Mouse (Mus musculus): ENCODE data around the gene Scpep1.
"Not testable (repeated sequence)": the region's sequence is repeated elsewhere in the genome, so short reads cannot be mapped to it uniquely, and the experiment has no call there.

Gene Scpep1

DNA sequence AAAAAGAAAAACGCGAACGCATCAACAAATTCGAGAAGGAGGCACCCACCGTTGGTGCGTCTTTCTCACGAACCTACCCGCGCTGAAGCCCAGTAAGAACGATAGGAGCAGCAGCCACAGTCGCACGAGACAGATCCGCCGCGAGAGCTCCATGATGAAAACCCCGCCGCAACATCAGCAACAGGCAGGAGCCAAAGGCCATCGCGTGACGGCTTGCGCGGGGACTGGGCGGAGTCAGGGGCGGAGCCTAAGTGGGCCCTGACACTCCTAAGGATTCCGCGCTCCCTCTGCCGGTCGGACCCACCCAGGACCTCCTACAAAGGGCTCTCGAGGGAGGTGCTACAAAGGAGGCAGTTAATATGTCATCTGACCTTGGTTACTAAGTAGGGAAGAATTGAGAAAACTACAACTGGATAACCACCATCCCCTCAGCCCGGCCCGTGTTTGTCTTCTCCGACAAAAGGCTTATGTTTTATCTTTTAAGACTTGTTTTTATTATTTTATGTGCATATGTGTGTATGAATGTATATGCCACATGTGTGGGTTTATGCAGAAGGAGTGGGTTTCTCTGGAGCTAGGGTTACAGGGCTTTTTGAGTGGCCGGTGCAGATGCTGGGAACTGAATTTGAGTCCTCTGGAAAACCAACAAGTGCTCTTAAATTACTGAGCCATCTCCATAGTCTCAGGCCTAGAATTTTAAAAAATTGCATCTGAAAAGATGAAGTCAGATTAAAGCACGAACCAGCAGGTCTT is at the start of gene Scpep1:
Scpep1 (minus strand) TSS at position 249 of the 753 bp plus-strand sequence.
- DNase-seq (ENCODE audit: low spot score in 2 of 2) = peak; percentile 92 to 94

GRCm38 (mm10) chr11:89003726-89004125 is 48.5 kb upstream of the Scpep1 start:
- no peak for DNase-seq (ENCODE audit: low spot score in 2 of 2)

DNA sequence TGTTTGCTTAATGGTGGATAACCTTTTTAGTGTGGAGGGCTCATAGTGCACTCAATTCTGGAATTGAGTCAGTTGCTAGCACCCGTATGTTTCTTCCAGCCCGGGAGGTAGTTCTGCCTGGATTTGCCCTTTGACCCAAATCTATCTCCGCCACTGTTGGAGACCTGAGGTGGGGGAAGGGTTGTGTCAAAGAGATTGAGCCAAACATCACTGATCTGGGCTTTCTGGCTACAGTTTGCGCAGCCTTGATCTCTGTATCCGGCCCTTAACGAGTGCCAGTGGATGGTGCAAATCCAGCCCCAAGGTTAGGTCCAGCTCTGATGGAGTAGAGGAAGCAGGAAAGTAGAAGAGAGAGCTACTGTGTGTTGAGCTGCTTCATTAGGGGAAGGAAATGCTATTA is 47.8 kb upstream of the Scpep1 start:
- no peak for DNase-seq (ENCODE audit: low spot score in 2 of 2)

DNA sequence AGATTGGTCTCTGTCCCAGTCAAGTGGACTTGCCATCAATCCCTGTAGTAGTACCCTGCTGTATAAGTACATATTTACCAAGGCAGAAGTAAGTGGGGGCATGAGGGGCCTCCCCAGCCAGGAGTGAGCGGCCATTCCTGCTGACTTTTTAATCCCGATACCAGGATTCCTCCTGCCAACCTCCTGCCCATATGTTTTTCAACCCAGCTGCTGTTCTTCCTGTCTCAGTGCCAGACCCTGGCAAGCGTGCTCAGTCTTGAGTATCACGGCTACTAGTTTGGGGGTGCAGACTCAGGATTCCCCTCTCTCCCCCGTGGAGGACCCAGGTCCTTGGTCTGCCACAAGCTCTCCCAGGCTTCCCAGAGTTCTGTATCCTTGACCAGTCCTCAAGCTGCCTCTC is 47.4 kb upstream of the Scpep1 start:
- no peak for DNase-seq (ENCODE audit: low spot score in 2 of 2)

DNA sequence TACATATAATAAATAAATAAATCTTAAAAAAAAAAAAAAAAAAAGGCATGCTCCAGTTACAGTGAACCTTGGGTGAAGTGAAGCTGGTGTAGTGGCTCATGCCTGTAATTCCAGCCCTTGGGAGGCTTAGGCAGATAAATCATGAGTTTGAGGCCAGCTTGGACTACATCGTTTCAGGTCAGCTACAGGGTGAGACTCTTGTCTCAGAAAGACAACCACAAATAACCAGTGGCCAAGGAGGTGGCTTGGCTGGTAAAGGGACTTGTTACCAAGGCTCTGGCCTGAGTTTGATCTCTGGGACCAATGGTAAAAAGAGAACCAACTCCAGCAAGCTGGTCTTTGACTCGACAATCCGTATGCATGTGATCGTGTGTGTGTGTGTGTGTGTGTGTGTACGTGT is 46.8 kb upstream of the Scpep1 start:
- DNase-seq (ENCODE audit: low spot score in 2 of 2) = no peak

- DNase-seq (ENCODE audit: low spot score in 2 of 2) = no peak
Observed at GRCm38 (mm10) chr11:89001569-89001968, 46.3 kb upstream of the Scpep1 start.

- DNase-seq (ENCODE audit: low spot score in 2 of 2) = no peak
Observed at GRCm38 (mm10) chr11:89000527-89000819, 45.2 kb upstream of the Scpep1 start.

DNA sequence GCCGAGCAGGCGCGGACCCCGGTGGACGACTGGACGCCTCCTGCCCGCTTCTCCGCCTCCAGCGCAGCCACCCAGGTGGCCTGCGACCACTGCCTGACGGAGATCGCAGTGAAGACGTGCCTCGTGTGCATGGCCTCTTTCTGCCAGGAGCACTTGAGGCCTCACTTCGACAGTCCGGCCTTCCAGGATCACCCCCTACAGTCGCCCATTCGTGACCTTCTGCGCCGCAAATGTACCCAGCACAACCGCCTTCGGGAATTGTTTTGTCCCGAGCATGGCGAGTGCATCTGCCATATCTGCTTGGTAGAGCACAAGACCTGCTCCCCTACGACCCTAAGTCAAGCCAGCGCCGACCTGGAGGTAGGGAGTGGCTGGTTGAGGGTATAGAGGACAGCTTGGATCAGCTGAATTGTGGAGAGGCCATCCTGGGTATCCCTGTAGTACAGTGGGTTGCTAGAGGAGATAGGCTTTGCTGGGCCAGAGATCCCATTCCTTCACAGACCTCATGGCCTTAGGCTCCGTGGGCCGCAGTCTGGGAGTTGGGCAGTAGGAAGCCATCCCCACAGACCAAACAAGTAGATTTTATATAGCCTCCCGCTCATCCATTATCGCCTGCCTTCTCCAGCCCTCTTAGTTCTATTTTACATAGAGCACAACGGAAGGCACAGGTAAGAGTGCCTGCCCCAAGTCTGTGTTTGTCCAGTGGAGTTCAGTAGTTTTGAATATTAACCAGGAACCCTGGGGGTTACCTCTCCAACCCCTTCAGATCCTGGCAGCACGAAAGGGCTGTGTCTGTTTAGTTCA is 44.7 kb upstream of the Scpep1 start:
- no peak for DNase-seq (ENCODE audit: low spot score in 2 of 2)

- DNase-seq (ENCODE audit: low spot score in 2 of 2) = peak; percentile 22 to 25
Observed at GRCm38 (mm10) chr11:88998974-88999722, 43.9 kb upstream of the Scpep1 start, which contains the start of gene Trim25. Gene Trim25 (plus strand): TSS chr11:88999376.

GRCm38 (mm10) chr11:88998406-88998805 is 43.1 kb upstream of the Scpep1 start:
- no peak for DNase-seq (ENCODE audit: low spot score in 2 of 2)

GRCm38 (mm10) chr11:88997343-88997742 is 42.1 kb upstream of the Scpep1 start:
- DNase-seq (ENCODE audit: low spot score in 2 of 2) = not testable (repeated sequence)

DNA sequence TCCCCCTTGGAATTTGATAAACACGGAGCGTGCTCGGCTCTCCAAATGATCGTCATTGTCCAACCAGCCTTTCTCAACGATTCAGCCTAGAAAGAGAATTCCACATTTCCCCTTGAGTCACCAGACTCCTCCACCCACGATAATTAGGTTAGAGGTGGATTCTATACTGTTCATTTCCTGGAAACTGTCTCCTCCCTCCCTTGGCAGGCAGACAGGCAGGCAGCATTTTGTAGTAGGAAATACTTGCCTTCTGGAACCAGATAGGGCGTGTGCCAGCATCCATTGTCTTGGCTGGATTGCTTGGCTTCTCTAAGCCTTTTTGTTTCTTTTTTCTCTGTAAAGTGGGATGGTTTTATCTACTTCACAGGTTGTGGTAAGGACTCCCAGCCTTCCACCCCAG is 41.2 kb upstream of the Scpep1 start:
- no peak for DNase-seq (ENCODE audit: low spot score in 2 of 2)

- no peak for DNase-seq (ENCODE audit: low spot score in 2 of 2)
Observed at GRCm38 (mm10) chr11:88995616-88996015, 40.4 kb upstream of the Scpep1 start.

- DNase-seq (ENCODE audit: low spot score in 2 of 2) = no peak
Observed at GRCm38 (mm10) chr11:88994492-88994891, 39.2 kb upstream of the Scpep1 start.

GRCm38 (mm10) chr11:88993625-88994024 is 38.4 kb upstream of the Scpep1 start:
- DNase-seq (ENCODE audit: low spot score in 2 of 2) = peak in 1 of 2 experiments; percentile 18

DNA sequence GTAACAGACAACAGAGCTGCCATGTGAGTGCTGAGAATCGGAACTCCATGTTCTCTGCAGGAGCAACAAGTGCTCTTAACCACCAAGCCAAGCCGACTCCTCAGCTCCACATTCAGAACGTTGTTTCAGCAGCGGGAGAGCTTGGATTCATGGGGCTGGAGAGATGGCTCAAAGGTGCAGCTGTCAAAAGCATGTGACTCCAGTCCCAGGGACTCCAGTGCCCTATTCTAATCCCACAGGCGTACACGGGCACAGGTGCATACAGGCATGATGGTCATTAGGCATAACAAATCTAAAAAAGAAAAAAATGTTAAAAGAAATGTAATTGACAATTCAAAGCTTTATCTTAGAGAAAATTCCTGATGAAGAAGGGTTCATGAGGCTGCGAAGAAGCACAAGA is 37.9 kb upstream of the Scpep1 start:
- DNase-seq (ENCODE audit: low spot score in 2 of 2) = no peak

GRCm38 (mm10) chr11:88989530-88989929 is 34.3 kb upstream of the Scpep1 start:
- no peak for DNase-seq (ENCODE audit: low spot score in 2 of 2)

- no peak for DNase-seq (ENCODE audit: low spot score in 2 of 2)
Observed at GRCm38 (mm10) chr11:88988956-88989355, 33.7 kb upstream of the Scpep1 start.

DNA sequence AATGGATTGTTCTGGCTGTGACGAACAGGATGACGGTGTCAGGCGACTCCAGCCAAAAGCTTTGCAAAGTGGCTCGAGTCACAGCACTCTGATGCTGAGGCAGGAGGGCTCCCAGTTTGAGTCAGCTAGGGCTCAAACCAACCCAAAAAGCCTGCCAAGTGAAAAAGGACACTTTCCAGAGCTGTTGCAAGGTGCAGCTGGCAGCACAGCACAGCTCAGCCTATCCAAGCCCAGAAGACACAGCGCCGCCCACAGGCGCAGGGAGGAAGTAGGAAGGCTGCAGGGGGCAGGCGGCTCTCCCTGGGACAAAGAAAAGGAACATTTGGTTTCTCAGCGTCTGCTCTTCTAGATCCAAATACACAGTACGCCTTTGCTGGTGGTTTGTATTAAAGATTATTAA is 31.4 kb upstream of the Scpep1 start:
- no peak for DNase-seq (ENCODE audit: low spot score in 2 of 2)

- DNase-seq (ENCODE audit: low spot score in 2 of 2) = no peak
Observed at GRCm38 (mm10) chr11:88981337-88981736, 26.1 kb upstream of the Scpep1 start.

GRCm38 (mm10) chr11:88977188-88977587 is 21.9 kb upstream of the Scpep1 start:
- no peak for DNase-seq (ENCODE audit: low spot score in 2 of 2)

GRCm38 (mm10) chr11:88976320-88976719 is 21.1 kb upstream of the Scpep1 start:
- no peak for DNase-seq (ENCODE audit: low spot score in 2 of 2)
